Mouse (Mus musculus): ENCODE measurements around the gene Pomp. TPM values are rescaled to one million over a fixed set of nuclear protein-coding genes. Genes with fewer than 3 reads are reported as not detected.

Pomp gene
- polyA plus RNA-seq, 1 experiment from 2014 or later = 491 TPM

GRCm38 (mm10) chr5:147924621-147925020, 64.4 kb downstream of the Pomp start:
- ATAC-seq (ENCODE audit: low FRiP score, low TSS enrichment) (no peak), DNase-seq (no peak)
- Histone ChIP-seq H3K4me3 (replicated peaks; ENCODE audit: low read depth, low read length) (no peak overlapping the region), H3K9ac (replicated peaks; ENCODE audit: low read length) (no peak overlapping the region), H3K36me3 (ENCODE audit: control insufficient read depth, insufficient read depth, low read length) (no peaks in the 10 kb centered on the region), H3K27ac (replicated peaks; ENCODE audit: low read depth, low read length) (no peak overlapping the region), H3K9me3 (ENCODE audit: control insufficient read depth, low read length) (no peaks in the 10 kb centered on the region), H3K27me3 (ENCODE audit: control insufficient read depth, insufficient read depth, low read length) (no peaks in the 10 kb centered on the region), H3K4me2 (ENCODE audit: low read length) (no peak overlapping the region), H3K4me1 (ENCODE audit: control insufficient read depth, insufficient read depth, low read length) (no peaks in the 10 kb centered on the region)
- 83% methylated on average over 5 of the region's 5 CpGs for WGBS

Other genes with a start within 250 kb of the Pomp start
- gene Flt1, start 134.4 kb upstream of the Pomp start, polyA plus RNA-seq (2014; fragmentation: Nextera tagmentation; extraction: Ambion mirVana) = 6.5 and 10.8 TPM in 2 replicates
- gene Slc46a3, start 34.4 kb downstream of the Pomp start, polyA plus RNA-seq (2014; fragmentation: Nextera tagmentation; extraction: Ambion mirVana) = 2.9 and 4.6 TPM in 2 replicates
- 46.8 and 51.4 TPM in 2 replicates for gene Mtus2, start 96.9 kb downstream of the Pomp start, polyA plus RNA-seq (2014; fragmentation: Nextera tagmentation; extraction: Ambion mirVana)

All from midbrain, embryonic 14.5 days (tissue).